Mouse (Mus musculus) hindbrain, postnatal 0 days (tissue): ENCODE measurements around the gene Homez. TPM values are rescaled to one million over a fixed set of nuclear protein-coding genes. Genes with fewer than 3 reads are reported as not detected.

ENCODE experiments used
- ATAC-seq: fragments of 200-750 bp; cut with Nextera tagmentation; 2 replicates; pipeline ENCODE4 v1.8.0; 2017; ENCODE audit warnings: mild to moderate bottlenecking, moderate TSS enrichment, moderate library complexity
- DNase-seq: peaks from one replicate; pipeline ENCODE4 v3.0.0-alpha.2; 2015; ENCODE audit warnings: low spot score
- H3K27ac ChIP-seq: fragments of 300-500 bp; sonication (generic); 2 replicates; pipeline ENCODE4 v1.5.1; 2014; ENCODE audit warnings: mild to moderate bottlenecking
- H3K27me3 ChIP-seq: fragments of 300-500 bp; sonication (generic); 2 replicates; pipeline ENCODE4 v1.6.1; 2014; ENCODE audit warnings: low read length, mixed read lengths; ENCODE audit not compliant: insufficient read depth
- H3K36me3 ChIP-seq: fragments of 300-500 bp; sonication (generic); 2 replicates; pipeline ENCODE4 v1.6.1; 2014; ENCODE audit warnings: low read length, mixed read lengths; ENCODE audit not compliant: insufficient read depth
- H3K4me1 ChIP-seq: fragments of 300-500 bp; sonication (generic); 2 replicates; pipeline ENCODE4 v1.6.1; 2014; ENCODE audit warnings: antibody characterized with exemption, low read length, mixed read lengths; ENCODE audit not compliant: insufficient read depth
- H3K4me2 ChIP-seq: fragments of 300-500 bp; sonication (generic); 2 replicates; pipeline ENCODE4 v1.6.1; 2014; ENCODE audit warnings: low read depth, mild to moderate bottlenecking, low read length, moderate library complexity, mixed read lengths
- H3K4me3 ChIP-seq: fragments of 300-500 bp; sonication (generic); 2 replicates; pipeline ENCODE4 v1.5.1; 2014; ENCODE audit warnings: low read length
- H3K9ac ChIP-seq: fragments of 300-500 bp; sonication (generic); replicated peaks from 2 replicates; pipeline ENCODE4 v1.6.1; 2014; ENCODE audit warnings: mild to moderate bottlenecking, low read length, moderate library complexity, mixed read lengths
- H3K9me3 ChIP-seq: fragments of 300-500 bp; sonication (generic); 2 replicates; pipeline ENCODE4 v1.6.1; 2016; ENCODE audit warnings: low read length, mixed read lengths
- CTCF ChIP-seq: IDR thresholded peaks from 2 replicates; pipeline ENCODE4 v1.5.1; 2016; ENCODE audit warnings: antibody characterized with exemption, control low read depth, low read depth
- WGBS: fragments of 180-500 bp; shearing (Covaris S2); extraction: QIAGEN DNeasy Blood & Tissue Kit; methylation state at CpG from one replicate; pipeline ENCODE4 v1.1.7; 2014; 5-methylcytosine and 5-hydroxymethylcytosine counted together
- polyA plus RNA-seq: library from polyadenylated mRNA; unstranded; fragments of >200 nt; fragmentation: Nextera tagmentation; extraction: Ambion mirVana; gene quantifications from 2 replicates; pipeline ENCODE4 v1.2.1, GENCODE M21; 2015
- total RNA-seq: library from RNA; depleted of rRNA; stranded (reverse); fragments of >200 nt; gene quantifications from 2 replicates; pipeline ENCODE4 v1.2.3, GENCODE M21; 2014; rRNA removed

The Homez gene
- total and polyA plus RNA-seq, 2 experiments from 2014 or later: 7.8 to 9.0 TPM

DNA sequence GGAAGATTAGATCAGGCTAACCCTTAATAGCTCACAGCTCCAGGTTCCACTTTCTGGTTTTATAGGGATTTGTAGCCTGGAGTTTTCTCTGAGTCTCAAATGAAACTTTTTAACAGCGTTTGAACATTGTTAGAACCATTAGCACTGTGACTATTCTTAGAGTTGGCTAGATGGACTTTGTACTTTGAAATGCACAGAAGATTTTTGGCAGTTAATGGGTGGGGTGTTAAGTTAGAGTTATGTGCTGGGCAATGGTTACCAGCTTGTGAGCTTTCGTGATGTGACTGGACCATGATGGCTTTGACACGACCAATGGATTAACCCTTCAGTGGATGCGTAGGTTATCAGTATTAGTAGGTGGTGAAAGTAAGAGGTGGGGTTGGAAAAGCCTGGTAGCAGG is 64.6 kb downstream of the Homez start:
- H3K4me2 ChIP-seq: no peak overlapping the region
- TF ChIP-seq CTCF: no peak
- no peak overlapping the region for H3K4me3 ChIP-seq
- DNase-seq: no peak
- no peak overlapping the region for H3K27ac ChIP-seq
- no peaks in the 10 kb centered on the region for H3K27me3 ChIP-seq
- WGBS: 87% methylated on average over 4 of the region's 4 CpGs
- no peak for ATAC-seq
- no peaks in the 10 kb centered on the region for H3K36me3 ChIP-seq
- H3K9ac ChIP-seq: no peak overlapping the region
- no peaks in the 10 kb centered on the region for H3K4me1 ChIP-seq
- H3K9me3 ChIP-seq: no peaks in the 10 kb centered on the region

Other genes with a start within 250 kb of the Homez start
- 0.05 TPM in 1 of 2 replicates, not detected in the other for gene Psmb11, start 249.5 kb downstream of the Homez start, total RNA-seq
- gene Psmb11, start 249.5 kb downstream of the Homez start, polyA plus RNA-seq: 0.16 and 0.21 TPM in 2 replicates
- not detected in 2 replicates for gene Gm17606, start 230.0 kb downstream of the Homez start, total RNA-seq
- not detected in 2 replicates for gene Gm17606, start 230.0 kb downstream of the Homez start, polyA plus RNA-seq
- gene Cdh24, start 229.6 kb downstream of the Homez start, total RNA-seq: 42.7 and 49.2 TPM in 2 replicates
- 7.2 and 7.6 TPM in 2 replicates for gene Cdh24, start 229.6 kb downstream of the Homez start, polyA plus RNA-seq
- 29.6 and 37.9 TPM in 2 replicates for gene 1700123O20Rik, start 184.7 kb downstream of the Homez start, total RNA-seq
- 64.1 and 67.7 TPM in 2 replicates for gene 1700123O20Rik, start 184.7 kb downstream of the Homez start, polyA plus RNA-seq
- 101 and 118 TPM in 2 replicates for gene Acin1, start 184.0 kb downstream of the Homez start, total RNA-seq
- 102 and 106 TPM in 2 replicates for gene Acin1, start 184.0 kb downstream of the Homez start, polyA plus RNA-seq
- gene Gm29776, start 172.1 kb downstream of the Homez start, total RNA-seq: 0.31 and 0.61 TPM in 2 replicates
- 0.26 and 0.28 TPM in 2 replicates for gene Gm29776, start 172.1 kb downstream of the Homez start, polyA plus RNA-seq
- not detected in 2 replicates for gene Cebpe, start 158.8 kb downstream of the Homez start, total RNA-seq
- gene Cebpe, start 158.8 kb downstream of the Homez start, polyA plus RNA-seq: not detected in 2 replicates
- 8.9 and 10.6 TPM in 2 replicates for gene Slc7a8, start 89.0 kb downstream of the Homez start, total RNA-seq
- 7.9 and 9.3 TPM in 2 replicates for gene Slc7a8, start 89.0 kb downstream of the Homez start, polyA plus RNA-seq
- gene Rnf212b, start 56.8 kb downstream of the Homez start, total RNA-seq: not detected in 2 replicates
- not detected in 2 replicates for gene Rnf212b, start 56.8 kb downstream of the Homez start, polyA plus RNA-seq
- 21.3 and 26.5 TPM in 2 replicates for gene Ppp1r3e, start 6.6 kb upstream of the Homez start, total RNA-seq
- gene Ppp1r3e, start 6.6 kb upstream of the Homez start, polyA plus RNA-seq: 4.0 and 5.1 TPM in 2 replicates
- gene Bcl2l2, start 12.4 kb upstream of the Homez start, total RNA-seq: 28.4 and 37.1 TPM in 2 replicates
- 4.3 and 4.6 TPM in 2 replicates for gene Bcl2l2, start 12.4 kb upstream of the Homez start, polyA plus RNA-seq
- gene Gm20521, start 12.5 kb upstream of the Homez start, total RNA-seq: 3.0 and 6.8 TPM in 2 replicates
- gene Gm20521, start 12.5 kb upstream of the Homez start, polyA plus RNA-seq: 1.3 and 1.9 TPM in 2 replicates
- 88.1 and 109 TPM in 2 replicates for gene Pabpn1, start 21.5 kb upstream of the Homez start, total RNA-seq
- gene Pabpn1, start 21.5 kb upstream of the Homez start, polyA plus RNA-seq: 145 and 154 TPM in 2 replicates
- gene Slc22a17, start 42.2 kb upstream of the Homez start, total RNA-seq: 605 and 606 TPM in 2 replicates
- gene Slc22a17, start 42.2 kb upstream of the Homez start, polyA plus RNA-seq: 349 and 369 TPM in 2 replicates
- 38.0 and 43.1 TPM in 2 replicates for gene Efs, start 55.2 kb upstream of the Homez start, total RNA-seq
- gene Efs, start 55.2 kb upstream of the Homez start, polyA plus RNA-seq: 12.9 and 13.8 TPM in 2 replicates
- gene Il25, start 61.7 kb upstream of the Homez start, total RNA-seq: not detected in 2 replicates
- 0.95 and 1.2 TPM in 2 replicates for gene Il25, start 61.7 kb upstream of the Homez start, polyA plus RNA-seq
- gene Cmtm5, start 65.3 kb upstream of the Homez start, total RNA-seq: 62.6 and 74.1 TPM in 2 replicates
- gene Cmtm5, start 65.3 kb upstream of the Homez start, polyA plus RNA-seq: 44.8 and 52.1 TPM in 2 replicates
- gene Myh6, start 96.0 kb upstream of the Homez start, total RNA-seq: 0.21 and 0.32 TPM in 2 replicates
- gene Myh6, start 96.0 kb upstream of the Homez start, polyA plus RNA-seq: 1.1 and 1.4 TPM in 2 replicates
- gene Gm17428, start 106.0 kb upstream of the Homez start, total RNA-seq: not detected in 2 replicates
- not detected in 2 replicates for gene Gm17428, start 106.0 kb upstream of the Homez start, polyA plus RNA-seq
- gene Myh7, start 123.7 kb upstream of the Homez start, total RNA-seq: 1.3 and 2.0 TPM in 2 replicates
- gene Myh7, start 123.7 kb upstream of the Homez start, polyA plus RNA-seq: 6.5 and 8.6 TPM in 2 replicates
- gene Ngdn, start 144.5 kb upstream of the Homez start, total RNA-seq: 16.6 and 25.4 TPM in 2 replicates
- gene Ngdn, start 144.5 kb upstream of the Homez start, polyA plus RNA-seq: 53.2 and 55.2 TPM in 2 replicates
- gene Zfhx2, start 221.4 kb upstream of the Homez start, total RNA-seq: 10.7 and 10.9 TPM in 2 replicates
- gene Zfhx2, start 221.4 kb upstream of the Homez start, polyA plus RNA-seq: 8.1 and 8.4 TPM in 2 replicates
- gene Thtpa, start 223.8 kb upstream of the Homez start, total RNA-seq: 37.7 and 44.1 TPM in 2 replicates
- gene Thtpa, start 223.8 kb upstream of the Homez start, polyA plus RNA-seq: 31.8 and 32.8 TPM in 2 replicates
- 5.7 and 6.5 TPM in 2 replicates for gene Ap1g2, start 235.6 kb upstream of the Homez start, total RNA-seq
- 5.9 and 6.1 TPM in 2 replicates for gene Ap1g2, start 235.6 kb upstream of the Homez start, polyA plus RNA-seq
- gene Jph4, start 246.0 kb upstream of the Homez start, total RNA-seq: 124 and 126 TPM in 2 replicates
- gene Jph4, start 246.0 kb upstream of the Homez start, polyA plus RNA-seq: 28.3 and 29.4 TPM in 2 replicates